Mouse (Mus musculus): ENCODE data around the gene Ifi203. TPM values are rescaled to one million over a fixed set of nuclear protein-coding genes. Genes with fewer than 3 reads are reported as not detected.
"Not testable (repeated sequence)": the region's sequence is repeated elsewhere in the genome, so short reads cannot be mapped to it uniquely, and the experiment has no call there.

Gene Ifi203
- polyA plus RNA-seq, 1 experiment from 2014 or later = 2.0 TPM

DNA sequence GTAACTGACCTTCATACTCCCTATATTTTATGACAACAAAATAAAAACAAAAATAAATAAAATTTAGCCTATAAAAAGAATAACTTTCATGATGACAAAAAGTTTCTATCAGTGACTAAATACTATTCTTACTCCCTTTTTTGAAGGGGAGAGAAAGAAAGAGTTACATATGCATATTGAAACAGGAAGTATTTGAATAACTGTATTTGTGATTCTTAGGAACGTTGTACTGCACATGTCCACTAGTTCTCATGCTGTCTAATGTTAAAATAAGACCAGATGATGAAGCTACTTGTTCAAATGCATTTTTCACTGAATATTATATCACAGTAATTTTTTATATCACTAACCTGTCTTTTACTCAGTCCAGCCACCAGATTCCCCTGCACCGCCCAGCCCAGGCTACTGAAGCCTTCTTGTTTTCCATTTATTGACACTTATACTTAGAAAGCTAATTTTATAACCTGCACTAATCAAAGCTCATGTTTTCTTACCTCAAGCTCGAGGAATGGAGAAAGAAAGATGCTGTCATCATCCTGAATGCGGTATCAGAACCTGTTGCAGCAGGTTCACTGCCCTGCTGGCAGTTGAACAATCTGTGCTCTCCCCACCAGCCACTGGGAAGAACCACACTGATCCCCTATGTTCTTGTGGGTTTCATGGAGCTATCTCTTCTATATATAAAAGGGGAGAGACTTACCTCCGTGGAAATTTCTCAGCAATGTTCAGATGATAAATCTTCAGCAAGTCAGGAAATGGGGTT lies 63.1 kb downstream of the Ifi203 start:
- not testable (repeated sequence) for H3K27me3 ChIP-seq; H3K9me3 ChIP-seq (replicated peaks); H3K4me3 ChIP-seq (replicated peaks); H3K9ac ChIP-seq; H3K4me1 ChIP-seq; H3K4me2 ChIP-seq; ATAC-seq (replicated peaks; ENCODE audit: low FRiP score); H3K27ac ChIP-seq; H3K36me3 ChIP-seq
- WGBS = 71% methylated on average over 5 of the region's 5 CpGs

DNA sequence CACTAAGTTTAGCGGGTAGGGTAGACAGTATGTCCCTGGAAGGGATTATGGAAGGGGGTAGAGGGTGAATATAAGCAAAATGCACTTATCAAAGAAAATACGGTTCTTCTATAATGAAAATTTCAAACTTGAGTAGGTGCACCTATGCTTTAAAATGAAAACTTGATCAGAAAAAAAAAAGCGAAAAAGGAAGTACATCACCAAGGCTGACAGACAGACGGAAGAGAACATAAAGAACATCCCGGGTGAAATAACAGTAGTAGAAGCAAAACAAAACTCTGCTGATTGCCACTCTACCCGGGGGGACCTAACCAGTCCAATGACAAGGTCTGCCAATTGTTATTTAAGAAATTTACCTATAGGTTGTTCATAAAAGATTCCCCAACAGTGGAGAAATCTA lies 64.2 kb downstream of the Ifi203 start:
- H3K27ac ChIP-seq; H3K27me3 ChIP-seq; H3K9me3 ChIP-seq (replicated peaks); H3K4me3 ChIP-seq (replicated peaks); H3K9ac ChIP-seq; ATAC-seq (replicated peaks; ENCODE audit: low FRiP score); H3K36me3 ChIP-seq; H3K4me2 ChIP-seq; H3K4me1 ChIP-seq: not testable (repeated sequence)
- WGBS = 90% methylated on average over 6 of the region's 6 CpGs

DNA sequence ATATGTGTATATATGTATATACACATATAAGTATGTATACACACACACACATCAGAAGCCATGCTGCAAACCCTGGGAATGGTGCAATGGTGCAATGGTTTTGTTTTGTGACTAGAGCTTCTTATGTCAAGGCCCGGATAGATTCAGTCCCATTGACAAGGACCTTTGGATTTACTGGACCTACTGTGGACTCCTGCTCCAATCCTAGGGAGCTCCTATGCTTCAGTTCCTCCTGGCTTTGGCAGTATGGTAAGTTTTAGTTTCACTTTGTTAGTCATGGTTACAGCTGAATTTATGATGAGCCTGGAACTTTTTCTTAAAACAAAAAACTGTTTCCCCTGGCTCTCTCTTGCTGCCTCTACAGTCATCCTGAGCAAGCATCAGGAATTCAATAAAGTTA lies 65.3 kb downstream of the Ifi203 start:
- not testable (repeated sequence) for H3K4me2 ChIP-seq; ATAC-seq (replicated peaks; ENCODE audit: low FRiP score); H3K4me3 ChIP-seq (replicated peaks); H3K36me3 ChIP-seq; H3K27ac ChIP-seq; H3K9me3 ChIP-seq (replicated peaks); H3K4me1 ChIP-seq; H3K27me3 ChIP-seq; H3K9ac ChIP-seq
- 91% methylated on average over 1 of the region's 1 CpGs for WGBS

Other genes starting within 250 kb of the Ifi203 start
- 0.86 and 1.0 TPM in 2 replicates for gene Ifi207, start 200.9 kb downstream of the Ifi203 start, polyA plus RNA-seq (2015; fragmentation: Nextera tagmentation; extraction: Ambion mirVana)
- 1.9 and 2.0 TPM in 2 replicates for gene Ifi204, start 175.7 kb downstream of the Ifi203 start, polyA plus RNA-seq (2015; fragmentation: Nextera tagmentation; extraction: Ambion mirVana)
- 0.73 and 0.87 TPM in 2 replicates for gene Ifi211, start 29.6 kb downstream of the Ifi203 start, polyA plus RNA-seq (2015; fragmentation: Nextera tagmentation; extraction: Ambion mirVana)
- 2.1 and 3.7 TPM in 2 replicates for gene Mndal, start 181 bp downstream of the Ifi203 start, polyA plus RNA-seq (2015; fragmentation: Nextera tagmentation; extraction: Ambion mirVana)
- gene Ifi202b, start 40.1 kb upstream of the Ifi203 start, polyA plus RNA-seq (2015; fragmentation: Nextera tagmentation; extraction: Ambion mirVana) = 0.15 TPM in 1 of 2 replicates, not detected in the other
- not detected in 2 replicates for gene Ifi205, start 89.1 kb upstream of the Ifi203 start, polyA plus RNA-seq (2015; fragmentation: Nextera tagmentation; extraction: Ambion mirVana)
- gene Olfr433, start 98.0 kb upstream of the Ifi203 start, polyA plus RNA-seq (2015; fragmentation: Nextera tagmentation; extraction: Ambion mirVana) = not detected in 2 replicates
- not detected in 2 replicates for gene Olfr432, start 106.5 kb upstream of the Ifi203 start, polyA plus RNA-seq (2015; fragmentation: Nextera tagmentation; extraction: Ambion mirVana)
- gene Olfr430, start 123.9 kb upstream of the Ifi203 start, polyA plus RNA-seq (2015; fragmentation: Nextera tagmentation; extraction: Ambion mirVana) = not detected in 2 replicates
- gene Olfr429, start 141.7 kb upstream of the Ifi203 start, polyA plus RNA-seq (2015; fragmentation: Nextera tagmentation; extraction: Ambion mirVana) = not detected in 2 replicates
- not detected in 2 replicates for gene Olfr427, start 154.2 kb upstream of the Ifi203 start, polyA plus RNA-seq (2015; fragmentation: Nextera tagmentation; extraction: Ambion mirVana)
- gene Olfr231, start 178.5 kb upstream of the Ifi203 start, polyA plus RNA-seq (2015; fragmentation: Nextera tagmentation; extraction: Ambion mirVana) = not detected in 2 replicates
- not detected in 2 replicates for gene Olfr424, start 188.8 kb upstream of the Ifi203 start, polyA plus RNA-seq (2015; fragmentation: Nextera tagmentation; extraction: Ambion mirVana)
- gene Olfr420, start 213.0 kb upstream of the Ifi203 start, polyA plus RNA-seq (2015; fragmentation: Nextera tagmentation; extraction: Ambion mirVana) = not detected in 2 replicates
- gene Spta1, start 230.1 kb upstream of the Ifi203 start, polyA plus RNA-seq (2015; fragmentation: Nextera tagmentation; extraction: Ambion mirVana) = 0.57 and 0.77 TPM in 2 replicates